Mouse (Mus musculus): ENCODE data around the gene Itgb4.

GRCm38 (mm10) chr11:116002894-116003293 is 28.4 kb downstream of the Itgb4 start:
- TF ChIP-seq CTCF (IDR thresholded peaks at IDR 0.05; ENCODE audit: borderline replicate concordance, insufficient read depth, low read depth, low read length) (no peak), POLR2A (IDR thresholded peaks at IDR 0.05; ENCODE audit: borderline replicate concordance, insufficient read depth, low read length) (no peak)

All from cerebellum, adult 2 months (tissue).